Mouse (Mus musculus): ENCODE measurements around the gene Mllt3.

GRCm38 (mm10) chr4:87936326-87936725 is 96.8 kb downstream of the Mllt3 start:
- no peak for TF ChIP-seq CTCF (conservative IDR thresholded peaks at IDR 0.05; ENCODE audit: low read length)
- no peak for TF ChIP-seq NANOG (IDR thresholded peaks at IDR 0.05; ENCODE audit: borderline replicate concordance, low read length)
- no peak for TF ChIP-seq POU5F1 (IDR thresholded peaks at IDR 0.05; ENCODE audit: borderline replicate concordance, low read length)
